Mouse (Mus musculus): ENCODE measurements around the gene Rtp2. TPM values are rescaled to one million over a fixed set of nuclear protein-coding genes. Genes with fewer than 3 reads are reported as not detected.
"Not testable (repeated sequence)": the region's sequence is repeated elsewhere in the genome, so short reads cannot be mapped to it uniquely, and the experiment has no call there.

Rtp2 gene
- polyA plus RNA-seq, 1 experiment from 2014 or later: not detected

- H3K27ac ChIP-seq (ENCODE audit: low read depth, low read length); ATAC-seq (replicated peaks; ENCODE audit: low FRiP score); H3K36me3 ChIP-seq (ENCODE audit: control insufficient read depth, insufficient read depth, low read length); H3K4me1 ChIP-seq (replicated peaks; ENCODE audit: control insufficient read depth, insufficient read depth, low read length); H3K4me2 ChIP-seq; H3K4me3 ChIP-seq (ENCODE audit: low read depth, low read length); H3K9me3 ChIP-seq (ENCODE audit: control insufficient read depth, low read length); H3K9ac ChIP-seq (ENCODE audit: low read depth, low read length); DNase-seq (ENCODE audit: low spot score); H3K27me3 ChIP-seq (replicated peaks; ENCODE audit: control insufficient read depth, insufficient read depth, low read length): not testable (repeated sequence)
- 79% methylated on average over 9 of the region's 9 CpGs for WGBS
These were observed 23.8 kb downstream of the Rtp2 start for GRCm38 (mm10) chr16:23908076-23909014.

GRCm38 (mm10) chr16:23906586-23906985 lies 25.6 kb downstream of the Rtp2 start:
- 78% methylated on average over 3 of the region's 3 CpGs for WGBS
- not testable (repeated sequence) for H3K4me2 ChIP-seq; H3K9me3 ChIP-seq (ENCODE audit: control insufficient read depth, low read length); H3K27me3 ChIP-seq (replicated peaks; ENCODE audit: control insufficient read depth, insufficient read depth, low read length); ATAC-seq (replicated peaks; ENCODE audit: low FRiP score); H3K36me3 ChIP-seq (ENCODE audit: control insufficient read depth, insufficient read depth, low read length); H3K27ac ChIP-seq (ENCODE audit: low read depth, low read length); H3K9ac ChIP-seq (ENCODE audit: low read depth, low read length); DNase-seq (ENCODE audit: low spot score); H3K4me3 ChIP-seq (ENCODE audit: low read depth, low read length); H3K4me1 ChIP-seq (replicated peaks; ENCODE audit: control insufficient read depth, insufficient read depth, low read length)

- WGBS: 85% methylated on average over 7 of the region's 7 CpGs
- Histone ChIP-seq H3K4me3 (ENCODE audit: low read depth, low read length) (no peak overlapping the region), H3K36me3 (ENCODE audit: control insufficient read depth, insufficient read depth, low read length) (no peaks in the 10 kb centered on the region), H3K9ac (ENCODE audit: low read depth, low read length) (no peak overlapping the region), H3K9me3 (ENCODE audit: control insufficient read depth, low read length) (no peaks in the 10 kb centered on the region), H3K4me2 (no peak overlapping the region), H3K27me3 (replicated peaks; ENCODE audit: control insufficient read depth, insufficient read depth, low read length) (no peaks in the 10 kb centered on the region), H3K27ac (ENCODE audit: low read depth, low read length) (no peak overlapping the region), H3K4me1 (replicated peaks; ENCODE audit: control insufficient read depth, insufficient read depth, low read length) (no peaks in the 10 kb centered on the region)
- ATAC-seq (replicated peaks; ENCODE audit: low FRiP score): no peak
- DNase-seq (ENCODE audit: low spot score): no peak
These were observed 30.8 kb downstream of the Rtp2 start for GRCm38 (mm10) chr16:23901411-23901810.

- Histone ChIP-seq H3K27ac (ENCODE audit: low read depth, low read length) (no peak overlapping the region), H3K9me3 (ENCODE audit: control insufficient read depth, low read length) (no peaks in the 10 kb centered on the region), H3K4me2 (no peak overlapping the region), H3K4me3 (ENCODE audit: low read depth, low read length) (no peak overlapping the region), H3K4me1 (replicated peaks; ENCODE audit: control insufficient read depth, insufficient read depth, low read length) (no peaks in the 10 kb centered on the region), H3K27me3 (replicated peaks; ENCODE audit: control insufficient read depth, insufficient read depth, low read length) (no peaks in the 10 kb centered on the region), H3K9ac (ENCODE audit: low read depth, low read length) (no peak overlapping the region), H3K36me3 (ENCODE audit: control insufficient read depth, insufficient read depth, low read length) (no peaks in the 10 kb centered on the region)
- DNase-seq (ENCODE audit: low spot score) (no peak), ATAC-seq (replicated peaks; ENCODE audit: low FRiP score) (no peak)
- 69% methylated on average over 4 of the region's 4 CpGs for WGBS
These were observed 32.1 kb downstream of the Rtp2 start for GRCm38 (mm10) chr16:23900061-23900460.

GRCm38 (mm10) chr16:23898840-23899239 lies 33.4 kb downstream of the Rtp2 start:
- Histone ChIP-seq H3K36me3 (ENCODE audit: control insufficient read depth, insufficient read depth, low read length) (no peaks in the 10 kb centered on the region), H3K9ac (ENCODE audit: low read depth, low read length) (no peak overlapping the region), H3K27me3 (replicated peaks; ENCODE audit: control insufficient read depth, insufficient read depth, low read length) (no peaks in the 10 kb centered on the region), H3K27ac (ENCODE audit: low read depth, low read length) (no peak overlapping the region), H3K4me2 (peak overlapping the region; percentile 46), H3K4me1 (replicated peaks; ENCODE audit: control insufficient read depth, insufficient read depth, low read length) (no peaks in the 10 kb centered on the region), H3K9me3 (ENCODE audit: control insufficient read depth, low read length) (no peaks in the 10 kb centered on the region), H3K4me3 (ENCODE audit: low read depth, low read length) (no peak overlapping the region)
- ATAC-seq (replicated peaks; ENCODE audit: low FRiP score) (no peak; the same call in 1 of the 2 replicates), DNase-seq (ENCODE audit: low spot score) (peak; percentile 60)
- WGBS: 14% methylated on average over 12 of the region's 12 CpGs

- peak overlapping the region; percentile 46 for H3K4me2 ChIP-seq
- H3K36me3 ChIP-seq (ENCODE audit: control insufficient read depth, insufficient read depth, low read length): no peaks in the 10 kb centered on the region
- H3K9ac ChIP-seq (ENCODE audit: low read depth, low read length): no peak overlapping the region
- no peaks in the 10 kb centered on the region for H3K4me1 ChIP-seq (replicated peaks; ENCODE audit: control insufficient read depth, insufficient read depth, low read length)
- ATAC-seq (replicated peaks; ENCODE audit: low FRiP score) (no peak), DNase-seq (ENCODE audit: low spot score) (peak; percentile 48)
- no peaks in the 10 kb centered on the region for H3K27me3 ChIP-seq (replicated peaks; ENCODE audit: control insufficient read depth, insufficient read depth, low read length)
- no peaks in the 10 kb centered on the region for H3K9me3 ChIP-seq (ENCODE audit: control insufficient read depth, low read length)
- 13% methylated on average over 15 of the region's 15 CpGs for WGBS
- H3K27ac ChIP-seq (ENCODE audit: low read depth, low read length): no peak overlapping the region
- no peak overlapping the region for H3K4me3 ChIP-seq (ENCODE audit: low read depth, low read length)
These were observed 34.1 kb downstream of the Rtp2 start for GRCm38 (mm10) chr16:23897984-23898586.

GRCm38 (mm10) chr16:23897486-23897885 lies 34.7 kb downstream of the Rtp2 start:
- ATAC-seq (replicated peaks; ENCODE audit: low FRiP score) (no peak), DNase-seq (ENCODE audit: low spot score) (no peak)
- Histone ChIP-seq H3K36me3 (ENCODE audit: control insufficient read depth, insufficient read depth, low read length) (no peaks in the 10 kb centered on the region), H3K9me3 (ENCODE audit: control insufficient read depth, low read length) (no peaks in the 10 kb centered on the region), H3K27ac (ENCODE audit: low read depth, low read length) (no peak overlapping the region), H3K9ac (ENCODE audit: low read depth, low read length) (no peak overlapping the region), H3K27me3 (replicated peaks; ENCODE audit: control insufficient read depth, insufficient read depth, low read length) (no peaks in the 10 kb centered on the region), H3K4me3 (ENCODE audit: low read depth, low read length) (no peak overlapping the region), H3K4me2 (no peak overlapping the region; the same call in 1 of the 2 replicates), H3K4me1 (replicated peaks; ENCODE audit: control insufficient read depth, insufficient read depth, low read length) (no peaks in the 10 kb centered on the region)
- 46% methylated on average over 5 of the region's 5 CpGs for WGBS

GRCm38 (mm10) chr16:23895135-23895534 lies 37.1 kb downstream of the Rtp2 start:
- H3K27ac ChIP-seq (ENCODE audit: low read depth, low read length): no peak overlapping the region
- H3K9ac ChIP-seq (ENCODE audit: low read depth, low read length): no peak overlapping the region
- H3K4me3 ChIP-seq (ENCODE audit: low read depth, low read length): no peak overlapping the region
- no peak for ATAC-seq (replicated peaks; ENCODE audit: low FRiP score)
- no peak overlapping the region for H3K4me2 ChIP-seq
- H3K9me3 ChIP-seq (ENCODE audit: control insufficient read depth, low read length): no peaks in the 10 kb centered on the region; the same call in 1 of the 2 replicates
- no peak for DNase-seq (ENCODE audit: low spot score)
- WGBS: 74% methylated on average over 3 of the region's 3 CpGs
- no peaks in the 10 kb centered on the region for H3K4me1 ChIP-seq (replicated peaks; ENCODE audit: control insufficient read depth, insufficient read depth, low read length)
- H3K27me3 ChIP-seq (replicated peaks; ENCODE audit: control insufficient read depth, insufficient read depth, low read length): peaks cover 10% of the 10 kb centered on the region
- no peaks in the 10 kb centered on the region for H3K36me3 ChIP-seq (ENCODE audit: control insufficient read depth, insufficient read depth, low read length)
